Mouse (Mus musculus) kidney, adult 8-10 months (tissue): Measurements from ENCODE around the gene Focad.

Experiments
- DNase-seq, 2 experiments: peaks; one replicate each; pipeline ENCODE4 v3.0.0; 2022

The Focad gene

GRCm38 (mm10) chr4:88157644-88158043 lies 63.2 kb downstream of the Focad start:
- no peak for DNase-seq

- no peak for DNase-seq
These were observed 64.8 kb downstream of the Focad start for GRCm38 (mm10) chr4:88159256-88159655.

- DNase-seq = no peak
These were observed 65.3 kb downstream of the Focad start for GRCm38 (mm10) chr4:88159700-88160099.

GRCm38 (mm10) chr4:88163511-88164247 lies 69.2 kb downstream of the Focad start:
- DNase-seq = no peak

GRCm38 (mm10) chr4:88167008-88167862 lies 72.8 kb downstream of the Focad start:
- DNase-seq = no peak

- DNase-seq = no peak
These were observed 80.9 kb downstream of the Focad start for GRCm38 (mm10) chr4:88175058-88175974.

GRCm38 (mm10) chr4:88179296-88179695 lies 84.9 kb downstream of the Focad start:
- DNase-seq = no peak

- DNase-seq = no peak
These were observed 89.9 kb downstream of the Focad start for GRCm38 (mm10) chr4:88184293-88184692.

GRCm38 (mm10) chr4:88185872-88186426 lies 91.5 kb downstream of the Focad start:
- no peak for DNase-seq

GRCm38 (mm10) chr4:88187649-88188048 lies 93.2 kb downstream of the Focad start:
- no peak for DNase-seq

GRCm38 (mm10) chr4:88189495-88189894 lies 95.1 kb downstream of the Focad start:
- DNase-seq = no peak

- DNase-seq = no peak
These were observed 99.8 kb downstream of the Focad start for GRCm38 (mm10) chr4:88194256-88194655.

- no peak for DNase-seq
These were observed 101.6 kb downstream of the Focad start for GRCm38 (mm10) chr4:88195898-88196495.

GRCm38 (mm10) chr4:88196500-88196912 lies 102.1 kb downstream of the Focad start:
- no peak for DNase-seq

GRCm38 (mm10) chr4:88197244-88197643 lies 102.8 kb downstream of the Focad start:
- DNase-seq = no peak

- DNase-seq = no peak
These were observed 104.8 kb downstream of the Focad start for GRCm38 (mm10) chr4:88199186-88199585.

- DNase-seq = no peak
These were observed 106.6 kb downstream of the Focad start for GRCm38 (mm10) chr4:88201047-88201446.

GRCm38 (mm10) chr4:88208676-88209075 lies 114.2 kb downstream of the Focad start:
- DNase-seq = no peak

GRCm38 (mm10) chr4:88209351-88209814 lies 115.0 kb downstream of the Focad start:
- DNase-seq = no peak

GRCm38 (mm10) chr4:88210602-88211001 lies 116.2 kb downstream of the Focad start:
- DNase-seq = no peak

- DNase-seq = no peak
These were observed 116.9 kb downstream of the Focad start for GRCm38 (mm10) chr4:88211200-88211885.
